Mouse (Mus musculus) megakaryocyte, embryonic 14.5 days (primary cell): ENCODE measurements around the gene Snrpc. TPM values are rescaled to one million over a fixed set of nuclear protein-coding genes. Genes with fewer than 3 reads are reported as not detected.

Experiments
- H3K27me3 ChIP-seq: replicated peaks from 2 replicates; pipeline ENCODE3; 2012; ENCODE audit warnings: inconsistent platforms
- H3K36me3 ChIP-seq: replicated peaks from 2 replicates; pipeline ENCODE3; 2012; ENCODE audit warnings: low read length, inconsistent platforms, mixed read lengths
- H3K4me1 ChIP-seq: 2 replicates; pipeline ENCODE4 v1.6.1; 2012; ENCODE audit warnings: inconsistent platforms
- H3K4me3 ChIP-seq: replicated peaks from 2 replicates; pipeline ENCODE3; 2012; ENCODE audit warnings: moderate library complexity, mild to moderate bottlenecking, inconsistent platforms
- H3K9me3 ChIP-seq: 2 replicates; pipeline ENCODE4 v1.6.1; 2012; ENCODE audit warnings: inconsistent platforms
- FLI1 ChIP-seq: IDR thresholded peaks from 2 replicates; pipeline ENCODE4 v1.6.1; 2012; ENCODE audit warnings: low read length, inconsistent platforms, mixed read lengths
- GATA1 ChIP-seq: IDR thresholded peaks from 3 replicates; pipeline ENCODE4 v1.6.1; 2012; ENCODE audit warnings: mixed read lengths, low read length, inconsistent platforms, borderline replicate concordance
- polyA plus RNA-seq: library from polyadenylated mRNA; stranded (reverse); fragments of >175 nt; gene quantifications from 2 replicates; pipeline ENCODE4 v1.2.3, GENCODE M21; 2012; ENCODE audit warnings: low replicate concordance; ENCODE audit not compliant: insufficient read depth

Snrpc gene
- polyA plus RNA-seq, 1 experiment: 400 TPM

GRCm38 (mm10) chr17:27819011-27819410 lies 18.9 kb upstream of the Snrpc start:
- peaks cover 57% of the 10 kb centered on the region for H3K4me1 ChIP-seq
- TF ChIP-seq FLI1 (no peak), GATA1 (no peak)

GRCm38 (mm10) chr17:27819521-27819970 lies 18.4 kb upstream of the Snrpc start:
- Histone ChIP-seq H3K4me3 (peak overlapping the region; percentile 99), H3K27me3 (no peaks in the 10 kb centered on the region), H3K4me1 (peaks cover 54% of the 10 kb centered on the region)

More at GRCm38 (mm10) chr17:27819011-27819410, 18.9 kb upstream of the Snrpc start:
- H3K27me3 ChIP-seq: no peaks in the 10 kb centered on the region
- H3K36me3 ChIP-seq: peaks cover 16% of the 10 kb centered on the region
- H3K4me3 ChIP-seq: peak overlapping the region; percentile 99
- H3K9me3 ChIP-seq: no peaks in the 10 kb centered on the region

GRCm38 (mm10) chr17:27819971-27820567 lies 17.9 kb upstream of the Snrpc start:
- H3K4me3 ChIP-seq: peak overlapping the region; percentile 99
- peaks cover 56% of the 10 kb centered on the region for H3K4me1 ChIP-seq
- H3K36me3 ChIP-seq: peaks cover 12% of the 10 kb centered on the region
- TF ChIP-seq GATA1 (no peak), FLI1 (no peak)
- H3K9me3 ChIP-seq: no peaks in the 10 kb centered on the region
- H3K27me3 ChIP-seq: no peaks in the 10 kb centered on the region

More at GRCm38 (mm10) chr17:27819521-27819970, 18.4 kb upstream of the Snrpc start:
- no peaks in the 10 kb centered on the region for H3K9me3 ChIP-seq
- TF ChIP-seq FLI1 (no peak), GATA1 (no peak)
- peaks cover 13% of the 10 kb centered on the region for H3K36me3 ChIP-seq

- H3K4me1 ChIP-seq: peaks cover 57% of the 10 kb centered on the region
- H3K36me3 ChIP-seq: peaks cover 5% of the 10 kb centered on the region
- no peaks in the 10 kb centered on the region for H3K9me3 ChIP-seq
- no peaks in the 10 kb centered on the region for H3K27me3 ChIP-seq
- TF ChIP-seq FLI1 (no peak), GATA1 (no peak)
- peak within 1 kb of the TSS; percentile 99 for H3K4me3 ChIP-seq
Measured at GRCm38 (mm10) chr17:27820568-27821406, 17.2 kb upstream of the Snrpc start, which contains the start of gene D17Wsu92e. Gene D17Wsu92e, minus strand, starts transcription at chr17:27820648.

- Histone ChIP-seq H3K4me1 (peaks cover 63% of the 10 kb centered on the region), H3K36me3 (peaks cover 5% of the 10 kb centered on the region), H3K9me3 (no peaks in the 10 kb centered on the region), H3K27me3 (no peaks in the 10 kb centered on the region), H3K4me3 (peak overlapping the region; percentile 99)
- TF ChIP-seq GATA1 (no peak), FLI1 (no peak)
Measured at GRCm38 (mm10) chr17:27821407-27822338, 16.3 kb upstream of the Snrpc start.

GRCm38 (mm10) chr17:27823142-27823905 lies 14.6 kb upstream of the Snrpc start:
- Histone ChIP-seq H3K4me3 (no peak overlapping the region), H3K4me1 (peaks cover 57% of the 10 kb centered on the region), H3K27me3 (no peaks in the 10 kb centered on the region), H3K36me3 (no peaks in the 10 kb centered on the region), H3K9me3 (no peaks in the 10 kb centered on the region)
- TF ChIP-seq FLI1: no peak
- no peak for TF ChIP-seq GATA1

GRCm38 (mm10) chr17:27824941-27825340 lies 13.0 kb upstream of the Snrpc start:
- TF ChIP-seq GATA1: no peak
- no peak for TF ChIP-seq FLI1
- Histone ChIP-seq H3K4me1 (peaks cover 57% of the 10 kb centered on the region), H3K4me3 (peak overlapping the region; percentile 91), H3K36me3 (no peaks in the 10 kb centered on the region), H3K27me3 (no peaks in the 10 kb centered on the region), H3K9me3 (no peaks in the 10 kb centered on the region)

GRCm38 (mm10) chr17:27825539-27825938 lies 12.4 kb upstream of the Snrpc start:
- H3K4me3 ChIP-seq: peak overlapping the region; percentile 91
- H3K27me3 ChIP-seq: no peaks in the 10 kb centered on the region
- H3K36me3 ChIP-seq: no peaks in the 10 kb centered on the region
- H3K4me1 ChIP-seq: peaks cover 57% of the 10 kb centered on the region
- no peaks in the 10 kb centered on the region for H3K9me3 ChIP-seq
- no peak for TF ChIP-seq GATA1
- no peak for TF ChIP-seq FLI1
